1 mouse cellular context compared by ENCODE assay signal in the genomic region with DNA sequence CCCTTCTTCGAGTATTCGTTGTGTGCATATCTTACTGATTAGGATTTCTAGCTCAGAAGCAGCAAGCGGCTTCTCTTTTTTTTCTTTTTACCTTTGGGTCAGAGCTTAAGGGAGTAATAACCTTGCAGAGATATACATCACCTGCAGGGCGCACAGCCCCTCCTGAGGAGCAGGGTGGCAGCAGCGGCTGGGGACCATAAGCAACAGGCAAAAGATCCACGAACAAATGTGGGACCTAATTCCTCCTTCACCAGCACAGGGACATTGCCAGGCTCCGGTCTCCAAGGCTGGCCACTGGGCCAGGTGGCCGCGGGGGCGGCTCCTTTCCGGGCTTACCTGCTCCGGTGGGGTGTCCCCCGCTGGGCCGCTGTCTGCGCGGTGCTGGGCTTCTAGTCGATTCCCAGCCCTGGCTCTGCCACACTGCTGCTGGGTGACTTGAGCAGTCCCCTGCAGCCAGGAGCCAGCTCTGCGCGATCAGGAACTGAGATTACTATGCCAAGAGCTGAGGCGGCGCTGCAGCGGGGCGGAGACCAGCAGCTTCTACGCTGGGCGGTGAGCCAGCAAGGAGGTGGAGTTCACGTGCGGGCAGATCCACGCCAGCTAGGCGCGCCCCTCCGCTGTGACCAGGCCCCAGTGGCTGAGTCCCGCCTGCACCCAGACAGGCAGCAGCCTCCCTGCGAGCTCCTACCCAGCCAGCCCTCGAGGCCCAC.
TF ChIP-seq lines count a peak whose summit lies in the region.

Gene Gprin3 (minus strand): TSS at position 471 of the 710 bp plus-strand sequence.

TF ChIP-seq in myocyte, 11 proteins besides CTCF, POLR2A, EP300 and RAD21 (continued from another document):
- peak in 1 of 3 experiments; percentile 21 for TF ChIP-seq MYOD1 (IDR thresholded peaks at IDR 0.05; ENCODE audit: control insufficient read depth in 1 of 3, insufficient read length in 2 of 3, low read depth in 2 of 3)
- no peak for TF ChIP-seq TCF3 (IDR thresholded peaks at IDR 0.05; ENCODE audit: insufficient read length, low read depth)
